Mouse (Mus musculus): ENCODE measurements around the gene Aprt. TPM values are rescaled to one million over a fixed set of nuclear protein-coding genes. Genes with fewer than 3 reads are reported as not detected.

The Aprt gene
- total and polyA plus RNA-seq, 3 experiments, result 516 to 561 (median 524) TPM

DNA sequence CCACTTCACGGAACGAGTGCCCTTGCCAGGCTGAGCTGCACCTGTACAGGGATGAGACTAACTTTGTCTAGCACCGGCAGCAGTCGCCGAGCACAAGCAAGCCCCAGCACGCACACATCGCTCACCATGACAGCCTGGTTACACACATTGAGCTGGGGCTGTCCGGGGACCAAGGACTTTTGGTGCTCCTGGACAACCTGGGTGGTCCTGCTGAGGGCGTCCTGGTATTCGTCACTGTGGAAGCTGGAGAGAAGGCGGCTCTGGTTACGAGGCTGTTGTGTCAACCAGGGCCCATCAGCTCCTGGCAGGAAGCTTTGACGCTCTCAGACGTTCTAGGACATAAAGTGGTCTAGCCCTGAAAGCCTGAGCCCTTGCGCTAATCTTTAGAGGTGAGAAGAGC lies 4.2 kb upstream of the Aprt start:
- Histone ChIP-seq H3K36me3 (replicated peaks in 1 of 2; ENCODE audit: control insufficient read depth in 1 of 2, insufficient read depth in 1 of 2, low read length in 1 of 2) (peaks cover 10 to 71% of the 10 kb centered on the region in 2 experiments), H3K4me1 (ENCODE audit: control insufficient read depth in 1 of 2, insufficient read depth in 2 of 2) (peaks cover 7% of the 10 kb centered on the region in 2 experiments), H3K27me3 (replicated peaks) (no peaks in the 10 kb centered on the region), H3K79me2 (replicated peaks; ENCODE audit: control insufficient read depth, extremely low read depth, insufficient read depth, poor library complexity, severe bottlenecking) (peaks cover 5% of the 10 kb centered on the region; the same call in 1 of the 2 replicates), H3K9ac (ENCODE audit: insufficient read depth, low read depth) (no peak overlapping the region), H3K4me2 (ENCODE audit: insufficient read depth, low read depth, poor library complexity, severe bottlenecking) (no peak overlapping the region), H3K9me3 (replicated peaks; ENCODE audit: low read length) (no peaks in the 10 kb centered on the region), H3K27ac (ENCODE audit: insufficient read depth, low read depth) (no peak overlapping the region), H3K4me3 (replicated peaks in 1 of 3; ENCODE audit: low read depth in 2 of 3, low read length in 2 of 3, poor library complexity in 1 of 3) (no peak overlapping the region)
- DNase-seq (ENCODE audit: extremely low read depth), result no peak
- dilution Hi-C loops (cut with MboI; ENCODE audit: extremely low pct_ligation_motif_present, extremely low pct_unique_long_range_greater_than_20kb, low sequenced_read_pairs) (no loop called here), in situ Hi-C loops (cut with MboI; ENCODE audit: low pct_ligation_motif_present, low pct_unique_long_range_greater_than_20kb, low sequenced_read_pairs) (no loop called here)
- TF ChIP-seq ETS1 (conservative IDR thresholded peaks at IDR 0.05; ENCODE audit: low read depth, low read length), result no peak
- no peak for TF ChIP-seq PAX5 (IDR thresholded peaks at IDR 0.05; ENCODE audit: low read length)
- no peak for TF ChIP-seq BHLHE40 (IDR thresholded peaks at IDR 0.05; ENCODE audit: low read depth, low read length)
- TF ChIP-seq ZKSCAN1 (IDR thresholded peaks at IDR 0.05; ENCODE audit: borderline replicate concordance, low read depth, low read length), result no peak
- TF ChIP-seq NELFE (IDR thresholded peaks at IDR 0.05; ENCODE audit: low read depth, low read length), result no peak
- no peak for TF ChIP-seq IRF4 (IDR thresholded peaks at IDR 0.05; ENCODE audit: low read depth, low read length)
- TF ChIP-seq EP300 (IDR thresholded peaks at IDR 0.05; ENCODE audit: low read length), result no peak
- no peak for TF ChIP-seq UBTF (IDR thresholded peaks at IDR 0.05; ENCODE audit: low read depth, low read length)
- no peak for TF ChIP-seq POLR2AphosphoS2 (IDR thresholded peaks at IDR 0.05; ENCODE audit: low read depth, low read length)
- no peak for TF ChIP-seq TBP (conservative IDR thresholded peaks at IDR 0.05; ENCODE audit: low read depth, low read length)
- TF ChIP-seq ZC3H11A (IDR thresholded peaks at IDR 0.05; ENCODE audit: low read depth, low read length), result no peak
- TF ChIP-seq RCOR1 (conservative IDR thresholded peaks at IDR 0.05; ENCODE audit: low read depth, low read length), result no peak
- TF ChIP-seq SMC3 (IDR thresholded peaks at IDR 0.05; ENCODE audit: low read depth, low read length), result no peak
- no peak for TF ChIP-seq JUN (IDR thresholded peaks at IDR 0.05; ENCODE audit: insufficient read depth, low read depth, low read length)
- no peak for TF ChIP-seq RAD21 (IDR thresholded peaks at IDR 0.05; ENCODE audit: low read depth, low read length)
- no peak for TF ChIP-seq HCFC1 (IDR thresholded peaks at IDR 0.05; ENCODE audit: low read depth, low read length)
- no peak for TF ChIP-seq MEF2A (IDR thresholded peaks at IDR 0.05; ENCODE audit: borderline replicate concordance, low read depth, low read length)
- no peak for TF ChIP-seq JUND (conservative IDR thresholded peaks at IDR 0.05; ENCODE audit: low read depth, low read length)
- no peak for TF ChIP-seq MAX (IDR thresholded peaks at IDR 0.05; ENCODE audit: low read length)

DNA sequence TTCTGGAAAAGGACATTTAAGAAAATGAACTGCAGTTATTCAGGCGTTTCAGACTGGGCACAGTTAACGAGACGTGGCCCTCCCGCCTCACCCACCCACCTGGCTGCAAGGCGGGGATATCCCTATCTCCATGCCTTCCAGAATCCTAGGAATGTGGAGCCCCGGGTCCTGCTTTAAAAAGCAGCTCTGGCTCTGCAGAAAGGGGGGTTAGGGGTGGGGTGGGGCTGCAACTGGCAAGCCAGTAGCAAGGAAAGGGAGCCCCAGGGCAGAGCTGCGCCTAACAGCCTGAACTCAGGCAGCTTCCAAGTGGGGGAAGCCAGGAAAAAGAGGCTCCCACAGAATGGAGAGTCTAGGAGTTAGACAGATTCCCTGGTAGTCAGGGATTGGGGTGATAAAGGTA lies 2.5 kb upstream of the Aprt start:
- DNase-seq (ENCODE audit: extremely low read depth), result no peak
- dilution Hi-C loops (cut with MboI; ENCODE audit: extremely low pct_ligation_motif_present, extremely low pct_unique_long_range_greater_than_20kb, low sequenced_read_pairs) (no loop called here), in situ Hi-C loops (cut with MboI; ENCODE audit: low pct_ligation_motif_present, low pct_unique_long_range_greater_than_20kb, low sequenced_read_pairs) (no loop called here)
- Histone ChIP-seq H3K4me1 (ENCODE audit: control insufficient read depth in 1 of 2, insufficient read depth in 2 of 2) (peaks cover 13 to 19% of the 10 kb centered on the region in 2 experiments), H3K27ac (ENCODE audit: insufficient read depth, low read depth) (no peak overlapping the region), H3K79me2 (replicated peaks; ENCODE audit: control insufficient read depth, extremely low read depth, insufficient read depth, poor library complexity, severe bottlenecking) (peaks cover 17% of the 10 kb centered on the region), H3K9ac (ENCODE audit: insufficient read depth, low read depth) (no peak overlapping the region), H3K4me2 (ENCODE audit: insufficient read depth, low read depth, poor library complexity, severe bottlenecking) (no peak overlapping the region), H3K9me3 (replicated peaks; ENCODE audit: low read length) (no peaks in the 10 kb centered on the region), H3K36me3 (replicated peaks in 1 of 2; ENCODE audit: control insufficient read depth in 1 of 2, insufficient read depth in 1 of 2, low read length in 1 of 2) (peaks cover 8 to 63% of the 10 kb centered on the region in 2 experiments), H3K4me3 (replicated peaks in 1 of 3; ENCODE audit: low read depth in 2 of 3, low read length in 2 of 3, poor library complexity in 1 of 3) (no peak overlapping the region), H3K27me3 (replicated peaks) (no peaks in the 10 kb centered on the region)
- TF ChIP-seq MEF2A (IDR thresholded peaks at IDR 0.05; ENCODE audit: borderline replicate concordance, low read depth, low read length), result no peak
- TF ChIP-seq ZMIZ1 (IDR thresholded peaks at IDR 0.05; ENCODE audit: low read depth, low read length), result no peak
- TF ChIP-seq ZC3H11A (IDR thresholded peaks at IDR 0.05; ENCODE audit: low read depth, low read length), result no peak
- no peak for TF ChIP-seq JUN (IDR thresholded peaks at IDR 0.05; ENCODE audit: insufficient read depth, low read depth, low read length)
- no peak for TF ChIP-seq EP300 (IDR thresholded peaks at IDR 0.05; ENCODE audit: low read length)
- no peak for TF ChIP-seq UBTF (IDR thresholded peaks at IDR 0.05; ENCODE audit: low read depth, low read length)
- TF ChIP-seq NELFE (IDR thresholded peaks at IDR 0.05; ENCODE audit: low read depth, low read length), result no peak
- no peak for TF ChIP-seq RCOR1 (conservative IDR thresholded peaks at IDR 0.05; ENCODE audit: low read depth, low read length)
- TF ChIP-seq TCF12 (IDR thresholded peaks at IDR 0.05; ENCODE audit: low read depth, low read length), result no peak
- TF ChIP-seq JUND (conservative IDR thresholded peaks at IDR 0.05; ENCODE audit: low read depth, low read length), result no peak
- no peak for TF ChIP-seq KAT2A (IDR thresholded peaks at IDR 0.05; ENCODE audit: insufficient replicate concordance, low read length)
- TF ChIP-seq MAFK (IDR thresholded peaks at IDR 0.05; ENCODE audit: insufficient replicate concordance, low read length), result no peak
- no peak for TF ChIP-seq HCFC1 (IDR thresholded peaks at IDR 0.05; ENCODE audit: low read depth, low read length)
- no peak for TF ChIP-seq RAD21 (IDR thresholded peaks at IDR 0.05; ENCODE audit: low read depth, low read length)
- no peak for TF ChIP-seq PAX5 (IDR thresholded peaks at IDR 0.05; ENCODE audit: low read length)
- TF ChIP-seq ZKSCAN1 (IDR thresholded peaks at IDR 0.05; ENCODE audit: borderline replicate concordance, low read depth, low read length), result no peak
- no peak for TF ChIP-seq CHD2 (IDR thresholded peaks at IDR 0.05; ENCODE audit: low read length)

Data from CH12.LX (cell line).